Mouse (Mus musculus): ENCODE results near the gene Stx8. TPM values are rescaled to one million over a fixed set of nuclear protein-coding genes. Genes with fewer than 3 reads are reported as not detected.

Gene Stx8
- total and polyA plus RNA-seq, 3 experiments: 29.5 to 152 (median 30.9) TPM

GRCm38 (mm10) chr11:68168427-68168826, 202.4 kb downstream of the Stx8 start:
- H3K9me3 ChIP-seq (replicated peaks; ENCODE audit: insufficient read depth, low read length): no peaks in the 10 kb centered on the region
- H3K27ac ChIP-seq (ENCODE audit: control insufficient read depth, low read depth, low read length): no peak overlapping the region
- H3K4me3 ChIP-seq (ENCODE audit: control insufficient read depth in 1 of 2, insufficient read depth in 1 of 2, low read depth in 2 of 2, low read length in 2 of 2): no peak overlapping the region
- DNase-seq (ENCODE audit: low read depth, low spot score): no peak
- no peaks in the 10 kb centered on the region for H3K36me3 ChIP-seq (ENCODE audit: control insufficient read depth in 1 of 2, insufficient read depth in 2 of 2, low read length in 2 of 2)
- no peak overlapping the region for H3K9ac ChIP-seq (ENCODE audit: control insufficient read depth, low read depth, low read length, poor library complexity, severe bottlenecking)
- H3K27me3 ChIP-seq (ENCODE audit: control insufficient read depth in 1 of 2, insufficient read depth in 2 of 2, low read length in 2 of 2): no peaks in the 10 kb centered on the region
- no peaks in the 10 kb centered on the region for H3K79me2 ChIP-seq (ENCODE audit: control insufficient read depth, insufficient read depth, low read length, poor library complexity)
- no peaks in the 10 kb centered on the region for H3K4me1 ChIP-seq (ENCODE audit: control insufficient read depth in 1 of 2, insufficient read depth in 2 of 2, low read length in 2 of 2)
- TF ChIP-seq RCOR1 (IDR thresholded peaks at IDR 0.05; ENCODE audit: low read depth, low read length) (no peak), TAL1 (IDR thresholded peaks at IDR 0.05; ENCODE audit: low read length) (no peak), CHD2 (IDR thresholded peaks at IDR 0.05; ENCODE audit: low read length) (no peak), NRF1 (IDR thresholded peaks at IDR 0.05; ENCODE audit: insufficient read depth, low read depth, low read length, poor library complexity, severe bottlenecking) (no peak), ZKSCAN1 (IDR thresholded peaks at IDR 0.05; ENCODE audit: low read depth, low read length) (no peak), TBP (IDR thresholded peaks at IDR 0.05; ENCODE audit: low read depth, low read length) (no peak)

GRCm38 (mm10) chr11:68171973-68172647, 206.1 kb downstream of the Stx8 start:
- TF ChIP-seq ZKSCAN1 (IDR thresholded peaks at IDR 0.05; ENCODE audit: low read depth, low read length) (no peak), ZC3H11A (IDR thresholded peaks at IDR 0.05; ENCODE audit: low read depth, low read length) (no peak), GATA1 (IDR thresholded peaks at IDR 0.05; ENCODE audit: low read depth, low read length) (no peak)
- DNase-seq (ENCODE audit: low read depth, low spot score): no peak
- no peak overlapping the region for H3K4me3 ChIP-seq (ENCODE audit: control insufficient read depth in 1 of 2, insufficient read depth in 1 of 2, low read depth in 2 of 2, low read length in 2 of 2)
- H3K4me1 ChIP-seq (ENCODE audit: control insufficient read depth in 1 of 2, insufficient read depth in 2 of 2, low read length in 2 of 2): peaks cover 0 to 4% of the 10 kb centered on the region in 2 experiments; a peak in 2 of 4 replicates
- H3K27ac ChIP-seq (ENCODE audit: control insufficient read depth, low read depth, low read length): no peak overlapping the region
- no peaks in the 10 kb centered on the region for H3K27me3 ChIP-seq (ENCODE audit: control insufficient read depth in 1 of 2, insufficient read depth in 2 of 2, low read length in 2 of 2)
- no peak overlapping the region for H3K9ac ChIP-seq (ENCODE audit: control insufficient read depth, low read depth, low read length, poor library complexity, severe bottlenecking)
- H3K36me3 ChIP-seq (ENCODE audit: control insufficient read depth in 1 of 2, insufficient read depth in 2 of 2, low read length in 2 of 2): peaks cover 0 to 3% of the 10 kb centered on the region in 2 experiments; a peak in 2 of 4 replicates
- H3K79me2 ChIP-seq (ENCODE audit: control insufficient read depth, insufficient read depth, low read length, poor library complexity): no peaks in the 10 kb centered on the region
- H3K9me3 ChIP-seq (replicated peaks; ENCODE audit: insufficient read depth, low read length): no peaks in the 10 kb centered on the region

- TF ChIP-seq GABPA (IDR thresholded peaks at IDR 0.05; ENCODE audit: low read depth, low read length) (no peak), TBP (IDR thresholded peaks at IDR 0.05; ENCODE audit: low read depth, low read length) (no peak), MAZ (IDR thresholded peaks at IDR 0.05; ENCODE audit: low read depth, low read length) (no peak), MAX (IDR thresholded peaks at IDR 0.05; ENCODE audit: low read length) (no peak), SMC3 (IDR thresholded peaks at IDR 0.05; ENCODE audit: low read depth, low read length) (no peak), ELF1 (IDR thresholded peaks at IDR 0.05; ENCODE audit: low read depth, low read length) (no peak)
- Histone ChIP-seq H3K79me2 (ENCODE audit: control insufficient read depth, insufficient read depth, low read length, poor library complexity) (no peaks in the 10 kb centered on the region), H3K4me1 (ENCODE audit: control insufficient read depth in 1 of 2, insufficient read depth in 2 of 2, low read length in 2 of 2) (peaks cover 2 to 9% of the 10 kb centered on the region in 2 experiments; a peak in 3 of 4 replicates), H3K9ac (ENCODE audit: control insufficient read depth, low read depth, low read length, poor library complexity, severe bottlenecking) (no peak overlapping the region), H3K4me3 (ENCODE audit: control insufficient read depth in 1 of 2, insufficient read depth in 1 of 2, low read depth in 2 of 2, low read length in 2 of 2) (no peak overlapping the region), H3K36me3 (ENCODE audit: control insufficient read depth in 1 of 2, insufficient read depth in 2 of 2, low read length in 2 of 2) (peaks cover 0 to 8% of the 10 kb centered on the region in 2 experiments; a peak in 2 of 4 replicates), H3K27me3 (ENCODE audit: control insufficient read depth in 1 of 2, insufficient read depth in 2 of 2, low read length in 2 of 2) (no peaks in the 10 kb centered on the region), H3K27ac (ENCODE audit: control insufficient read depth, low read depth, low read length) (no peak overlapping the region), H3K9me3 (replicated peaks; ENCODE audit: insufficient read depth, low read length) (no peaks in the 10 kb centered on the region)
- DNase-seq (ENCODE audit: low read depth, low spot score): no peak
These were observed 206.7 kb downstream of the Stx8 start for GRCm38 (mm10) chr11:68172648-68173045.
